12 mouse cellular contexts compared by ENCODE assay signal in the genomic region with DNA sequence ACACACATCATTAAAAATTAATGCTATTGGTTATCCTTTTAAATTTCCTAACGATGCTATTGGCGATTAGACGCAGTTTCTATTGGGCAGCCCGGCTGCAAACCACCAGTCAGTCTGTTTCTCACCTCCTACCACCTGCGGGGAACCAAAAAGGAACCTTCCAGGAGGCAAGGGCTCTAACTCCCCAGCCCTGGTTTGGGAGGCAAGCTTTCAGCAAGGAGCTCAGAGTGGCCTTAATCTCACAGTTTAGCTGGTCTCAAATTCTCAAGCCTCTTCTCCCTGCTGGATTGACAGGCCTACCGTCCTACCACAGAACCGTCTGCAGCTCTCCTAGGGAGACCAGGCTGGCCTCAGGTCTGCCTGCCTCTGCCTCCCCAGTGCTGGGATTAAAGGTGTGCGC. TPM values are rescaled to one million over a fixed set of nuclear protein-coding genes. Genes with fewer than 3 reads are reported as not detected.
A peak's percentile ranks its signal among the peaks of the same experiment; 100 is the strongest.
DNase-seq lines count a peak whose midpoint lies in the region; ATAC-seq and TF ChIP-seq lines count a peak whose summit lies in the region.
"Had no signal": no experiment of that assay in that cellular context is flagged by ENCODE, and none has a peak within 500 bp of the region (broad histone marks: within the 10 kb centered on the region; RNA-seq: fewer than 3 reads in every experiment).

No protein-coding gene starts in this region.

- WGBS in forebrain, embryonic 10.5 days, result 41% methylated on average over 8 of the region's 8 CpGs
- WGBS in forebrain, embryonic 12.5 days, result 35% methylated on average over 8 of the region's 8 CpGs
- 42% methylated on average over 8 of the region's 8 CpGs for WGBS in liver, adult 2 months
- 74% methylated on average over 8 of the region's 8 CpGs for WGBS in liver, embryonic 16.5 days (ENCODE audit: insufficient replicate concordance)

- TF ChIP-seq POLR2A in liver, adult 2 months (IDR thresholded peaks at IDR 0.05; ENCODE audit: extremely low read depth, insufficient read depth, low read length), result no peak

- H3K79me2 ChIP-seq in liver, adult 2 months (ENCODE audit: control insufficient read depth, insufficient read depth, low read length), result peaks cover 24% of the 10 kb centered on the region; the same call in 1 of the 2 replicates

- DNase-seq in forebrain, embryonic 10.5 days (ENCODE audit: extremely low spot score, low spot score), result no peak
- DNase-seq in liver, adult 2 months (ENCODE audit: extremely low read depth, low read depth, low spot score), result peak; percentile 30
- DNase-seq in liver, result no peak
- no peak for DNase-seq in layer of hippocampus, postnatal 36 days
- no peak for DNase-seq in heart, postnatal 4 days
- DNase-seq: retina, postnatal 1 day had no signal

- H3K27me3 ChIP-seq in forebrain, embryonic 10.5 days (ENCODE audit: poor library complexity, severe bottlenecking), result no peaks in the 10 kb centered on the region
- H3K27me3 ChIP-seq in forebrain, embryonic 12.5 days, result no peaks in the 10 kb centered on the region
- H3K27me3 ChIP-seq in liver, adult 2 months (ENCODE audit: control insufficient read depth, insufficient read depth, low read length), result no peaks in the 10 kb centered on the region
- no peaks in the 10 kb centered on the region for H3K27me3 ChIP-seq in liver, embryonic 16.5 days (ENCODE audit: control insufficient read depth, insufficient read depth, low read depth, low read length)
- H3K27me3 ChIP-seq: limb, embryonic 12.5 days; Patski had no signal

- no peaks in the 10 kb centered on the region for H3K9me3 ChIP-seq in forebrain, embryonic 10.5 days
- H3K9me3 ChIP-seq in forebrain, embryonic 12.5 days, result no peaks in the 10 kb centered on the region
- no peaks in the 10 kb centered on the region for H3K9me3 ChIP-seq in liver, embryonic 16.5 days (replicated peaks; ENCODE audit: control insufficient read depth, low read length)
- H3K9me3 ChIP-seq: heart, embryonic 10.5 days; limb, embryonic 12.5 days had no signal

- no peak overlapping the region for H3K27ac ChIP-seq in forebrain, embryonic 10.5 days
- H3K27ac ChIP-seq in forebrain, embryonic 12.5 days, result no peak overlapping the region
- H3K27ac ChIP-seq in liver, adult 2 months (replicated peaks; ENCODE audit: insufficient read depth, low read depth, low read length), result peak overlapping the region; percentile 73
- H3K27ac ChIP-seq in brown adipose tissue, adult 24 weeks (replicated peaks; ENCODE audit: low read depth, low read length), result peak overlapping the region; percentile 46; the same call in 1 of the 2 replicates
- no peak overlapping the region; the same call in 1 of the 2 replicates for H3K27ac ChIP-seq in liver, embryonic 16.5 days (ENCODE audit: low read length)
- H3K27ac ChIP-seq: heart, embryonic 10.5 days; limb, embryonic 12.5 days had no signal

- no peak overlapping the region for H3K9ac ChIP-seq in forebrain, embryonic 12.5 days
- peak overlapping the region; percentile 64 for H3K9ac ChIP-seq in liver, adult 2 months (ENCODE audit: low read depth, low read length)
- no peak overlapping the region for H3K9ac ChIP-seq in liver, embryonic 16.5 days (ENCODE audit: low read depth, low read length)
- H3K9ac ChIP-seq: limb, embryonic 12.5 days had no signal

- H3K4me3 ChIP-seq in forebrain, embryonic 10.5 days, result 0 out of 2 replicates have a peak overlapping the region, but pooled peaks have one; percentile 10
- no peak overlapping the region for H3K4me3 ChIP-seq in forebrain, embryonic 12.5 days (replicated peaks)
- H3K4me3 ChIP-seq in liver, adult 2 months (ENCODE audit: insufficient read depth, low read depth, low read length), result peak overlapping the region; percentile 56
- peak overlapping the region; percentile 36 for H3K4me3 ChIP-seq in brown adipose tissue, adult 24 weeks (ENCODE audit: insufficient read depth, low read depth, low read length)
- H3K4me3 ChIP-seq in liver, embryonic 16.5 days (ENCODE audit: low read depth, low read length), result peak overlapping the region; percentile 1; the same call in 1 of the 2 replicates
- H3K4me3 ChIP-seq: heart, embryonic 10.5 days; limb, embryonic 12.5 days had no signal

- H3K36me3 ChIP-seq in forebrain, embryonic 10.5 days (replicated peaks), result peaks cover 61% of the 10 kb centered on the region
- peaks cover 42% of the 10 kb centered on the region for H3K36me3 ChIP-seq in forebrain, embryonic 12.5 days (replicated peaks)
- H3K36me3 ChIP-seq in liver, adult 2 months (ENCODE audit: control insufficient read depth, insufficient read depth, low read length), result peaks cover 26% of the 10 kb centered on the region
- peaks cover 30% of the 10 kb centered on the region for H3K36me3 ChIP-seq in liver, embryonic 16.5 days (ENCODE audit: control insufficient read depth, insufficient read depth)

- ATAC-seq in forebrain, embryonic 12.5 days (ENCODE audit: low FRiP score), result no peak
- ATAC-seq in liver, embryonic 16.5 days (ENCODE audit: low read depth), result no peak
- ATAC-seq: Patski had no signal

- H3K4me1 ChIP-seq in forebrain, embryonic 10.5 days, result peaks cover 34% of the 10 kb centered on the region
- H3K4me1 ChIP-seq in forebrain, embryonic 12.5 days, result peaks cover 26% of the 10 kb centered on the region
- H3K4me1 ChIP-seq in liver, adult 2 months (ENCODE audit: control insufficient read depth, insufficient read depth, low read length), result peaks cover 20% of the 10 kb centered on the region
- H3K4me1 ChIP-seq in brown adipose tissue, adult 24 weeks (ENCODE audit: control insufficient read depth, insufficient read depth, insufficient read length, low read length), result peaks cover 23% of the 10 kb centered on the region
- H3K4me1 ChIP-seq in liver, embryonic 16.5 days (ENCODE audit: control insufficient read depth, low read depth, low read length), result peaks cover 35% of the 10 kb centered on the region

- TF ChIP-seq CTCF in liver, adult 2 months (IDR thresholded peaks at IDR 0.05; ENCODE audit: low read depth, low read length), result no peak

- no peak overlapping the region for H3K4me2 ChIP-seq in forebrain, embryonic 12.5 days
- peak overlapping the region; percentile 79; the same call in 1 of the 2 replicates for H3K4me2 ChIP-seq in liver, embryonic 16.5 days (ENCODE audit: low read depth, low read length)
- H3K4me2 ChIP-seq: limb, embryonic 12.5 days had no signal

RNA-seq across cellular contexts. Expression of gene Znfx1, which starts 3.3 kb away (rescaled TPM):
- 5.2 and 5.3 TPM in 2 replicates for polyA plus RNA-seq in forebrain, embryonic 10.5 days (2016; fragmentation: Nextera tagmentation; extraction: Ambion mirVana)
- polyA plus RNA-seq in forebrain, embryonic 12.5 days (2016; fragmentation: Nextera tagmentation; extraction: Ambion mirVana), result 8.5 and 9.2 TPM in 2 replicates
- total RNA-seq in liver, adult 2 months (2014; rRNA removed), result 21.6 and 23.8 TPM in 2 replicates
- polyA plus RNA-seq in liver, adult 2 months (2012; rRNA removed), result 20.5 and 23.3 TPM in 2 replicates
- polyA plus RNA-seq in brown adipose tissue, adult 24 weeks (2012; ENCODE audit: insufficient read depth, insufficient read length, missing spikeins), result 20.1 and 24.6 TPM in 2 replicates
- 10.2 and 11.8 TPM in 2 replicates for polyA plus RNA-seq in liver, embryonic 16.5 days (2015; fragmentation: Nextera tagmentation; extraction: Ambion mirVana)
- total RNA-seq in layer of hippocampus, postnatal 36 days (2021), result 10 to 100 TPM; 42.7 to 49.1 TPM
- total RNA-seq in heart, postnatal 4 days (2021), result 10 to 100 TPM; 19.7 to 22.4 TPM

RNA-seq across cellular contexts. Expression of gene Ddx27, which starts 44.5 kb away (rescaled TPM):
- polyA plus RNA-seq in forebrain, embryonic 10.5 days (2016; fragmentation: Nextera tagmentation; extraction: Ambion mirVana), result 76.1 and 77.8 TPM in 2 replicates
- polyA plus RNA-seq in forebrain, embryonic 12.5 days (2016; fragmentation: Nextera tagmentation; extraction: Ambion mirVana), result 55.9 and 56.6 TPM in 2 replicates
- total RNA-seq in liver, adult 2 months (2014; rRNA removed), result 11.1 and 11.2 TPM in 2 replicates
- 8.7 and 13.4 TPM in 2 replicates for polyA plus RNA-seq in liver, adult 2 months (2012; rRNA removed)
- 16.1 and 20.4 TPM in 2 replicates for polyA plus RNA-seq in brown adipose tissue, adult 24 weeks (2012; ENCODE audit: insufficient read depth, insufficient read length, missing spikeins)
- 32.9 and 36.0 TPM in 2 replicates for polyA plus RNA-seq in liver, embryonic 16.5 days (2015; fragmentation: Nextera tagmentation; extraction: Ambion mirVana)
- 10 to 100 TPM; 28.6 to 34.2 TPM for total RNA-seq in layer of hippocampus, postnatal 36 days (2021)
- 10 to 100 TPM; 22.0 to 23.6 TPM for total RNA-seq in heart, postnatal 4 days (2021)

Comparison
In these comparisons a context has a peak if more than half of its experiments do, and no peak if none do; other contexts are left out.
1. H3K27ac ChIP-seq: peak in liver, adult 2 months (single experiment) and brown adipose tissue, adult 24 weeks (single experiment); none in forebrain, embryonic 10.5 days (single experiment), forebrain, embryonic 12.5 days (single experiment) and liver, embryonic 16.5 days (single experiment).